Mouse (Mus musculus) intestine, postnatal 0 days (tissue): ENCODE data around the gene Dynlt1f. TPM values are rescaled to one million over a fixed set of nuclear protein-coding genes. Genes with fewer than 3 reads are reported as not detected.
"Not testable (repeated sequence)": the region's sequence is repeated elsewhere in the genome, so short reads cannot be mapped to it uniquely, and the experiment has no call there.

Experiments used
- ATAC-seq: fragments of 200-750 bp; cut with Nextera tagmentation; 2 replicates; pipeline ENCODE4 v1.8.0; 2017; ENCODE audit warnings: mild to moderate bottlenecking, moderate TSS enrichment, moderate library complexity
- H3K27ac ChIP-seq: fragments of 300-500 bp; sonication (generic); 2 replicates; pipeline ENCODE4 v1.5.1; 2014; ENCODE audit warnings: mild to moderate bottlenecking, low read depth, low read length, moderate library complexity
- H3K27me3 ChIP-seq: fragments of 300-500 bp; sonication (generic); replicated peaks from 2 replicates; pipeline ENCODE4 v1.6.1; 2014; ENCODE audit warnings: low read length, mixed read lengths; ENCODE audit not compliant: control insufficient read depth, insufficient read depth
- H3K36me3 ChIP-seq: fragments of 300-500 bp; sonication (generic); 2 replicates; pipeline ENCODE4 v1.6.1; 2014; ENCODE audit warnings: mild to moderate bottlenecking, moderate library complexity; ENCODE audit not compliant: control insufficient read depth, insufficient read depth
- H3K4me1 ChIP-seq: fragments of 300-500 bp; sonication (generic); replicated peaks from 2 replicates; pipeline ENCODE4 v1.6.1; 2014; ENCODE audit warnings: antibody characterized with exemption, low read length, mixed read lengths; ENCODE audit not compliant: control insufficient read depth, insufficient read depth
- H3K4me2 ChIP-seq: fragments of 300-500 bp; sonication (generic); replicated peaks from 2 replicates; pipeline ENCODE4 v1.6.1; 2014; ENCODE audit warnings: low read depth, mild to moderate bottlenecking, moderate library complexity
- H3K4me3 ChIP-seq: fragments of 300-500 bp; sonication (generic); 2 replicates; pipeline ENCODE4 v1.5.1; 2014; ENCODE audit warnings: low read depth, low read length
- H3K9ac ChIP-seq: fragments of 300-500 bp; sonication (generic); 2 replicates; pipeline ENCODE4 v1.6.1; 2014; ENCODE audit warnings: mild to moderate bottlenecking, low read depth, low read length
- H3K9me3 ChIP-seq: fragments of 300-500 bp; sonication (generic); 2 replicates; pipeline ENCODE4 v1.6.1; 2016; ENCODE audit warnings: mixed run types; ENCODE audit not compliant: control insufficient read depth
- CTCF ChIP-seq: sonication (generic); IDR thresholded peaks from 2 replicates; pipeline ENCODE4 v1.5.1; 2016; ENCODE audit warnings: low read depth, mild to moderate bottlenecking, control low read depth, antibody characterized with exemption, moderate library complexity
- WGBS: fragments of 180-500 bp; shearing (Covaris S2); extraction: QIAGEN DNeasy Blood & Tissue Kit; methylation state at CpG from one replicate; pipeline ENCODE4 v1.1.7; 2014; 5-methylcytosine and 5-hydroxymethylcytosine counted together
- polyA plus RNA-seq: library from polyadenylated mRNA; unstranded; fragments of >200 nt; fragmentation: Nextera tagmentation; extraction: Ambion mirVana; gene quantifications from 2 replicates; pipeline ENCODE4 v1.2.1, GENCODE M21; 2015

Dynlt1f gene
- polyA plus RNA-seq, 1 experiment from 2014 or later: 234 TPM

DNA sequence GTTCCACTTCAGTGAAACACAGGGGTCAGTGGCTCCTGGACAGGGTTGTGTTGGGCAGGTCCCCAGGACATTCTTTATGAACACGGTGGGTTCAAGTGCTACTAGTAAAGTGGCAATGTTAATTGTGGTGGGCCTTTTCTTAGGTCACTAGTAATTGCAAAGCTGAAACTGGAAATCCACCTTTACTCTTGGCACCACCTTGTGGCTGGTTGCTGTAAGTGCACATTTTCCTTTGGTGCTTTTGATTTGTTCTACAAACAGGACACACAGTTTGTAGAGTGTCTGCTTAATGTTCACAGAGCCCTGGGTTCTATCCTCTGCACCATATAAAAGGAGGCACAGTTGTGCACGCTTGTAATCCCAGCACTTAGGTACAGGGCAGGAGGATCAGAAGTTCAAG, 35.9 kb upstream of the Dynlt1f start:
- peak; percentile 84 for TF ChIP-seq CTCF
- not testable (repeated sequence) for H3K27me3 ChIP-seq, H3K4me2 ChIP-seq, H3K4me3 ChIP-seq, H3K9me3 ChIP-seq, H3K4me1 ChIP-seq, H3K36me3 ChIP-seq, H3K9ac ChIP-seq, ATAC-seq, H3K27ac ChIP-seq
- 5% methylated on average over 2 of the region's 2 CpGs for WGBS

DNA sequence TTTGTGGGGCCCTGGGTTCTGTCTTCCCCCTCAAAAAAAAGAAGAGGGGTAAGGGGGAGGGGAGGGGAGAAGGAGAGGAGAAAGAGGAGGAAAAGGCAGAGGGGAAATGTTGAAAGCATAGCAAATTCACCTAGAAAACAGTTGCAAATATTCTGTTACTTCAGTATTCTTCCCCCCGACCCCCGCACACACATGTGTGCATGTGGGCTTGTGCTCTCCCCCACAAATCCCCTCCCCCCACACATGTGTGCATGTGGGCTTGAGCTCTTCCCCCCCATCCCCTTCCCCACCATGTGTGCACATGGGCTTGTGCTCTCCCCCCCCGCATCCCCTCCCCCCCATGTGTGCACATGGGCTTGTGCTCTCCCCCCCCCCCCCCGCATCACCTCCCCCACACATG, 33.6 kb upstream of the Dynlt1f start:
- H3K4me1 ChIP-seq, H3K9me3 ChIP-seq, H3K9ac ChIP-seq, H3K4me3 ChIP-seq, H3K4me2 ChIP-seq, H3K27me3 ChIP-seq, ATAC-seq, H3K36me3 ChIP-seq, H3K27ac ChIP-seq: not testable (repeated sequence)
- 82% methylated on average over 3 of the region's 4 CpGs for WGBS

DNA sequence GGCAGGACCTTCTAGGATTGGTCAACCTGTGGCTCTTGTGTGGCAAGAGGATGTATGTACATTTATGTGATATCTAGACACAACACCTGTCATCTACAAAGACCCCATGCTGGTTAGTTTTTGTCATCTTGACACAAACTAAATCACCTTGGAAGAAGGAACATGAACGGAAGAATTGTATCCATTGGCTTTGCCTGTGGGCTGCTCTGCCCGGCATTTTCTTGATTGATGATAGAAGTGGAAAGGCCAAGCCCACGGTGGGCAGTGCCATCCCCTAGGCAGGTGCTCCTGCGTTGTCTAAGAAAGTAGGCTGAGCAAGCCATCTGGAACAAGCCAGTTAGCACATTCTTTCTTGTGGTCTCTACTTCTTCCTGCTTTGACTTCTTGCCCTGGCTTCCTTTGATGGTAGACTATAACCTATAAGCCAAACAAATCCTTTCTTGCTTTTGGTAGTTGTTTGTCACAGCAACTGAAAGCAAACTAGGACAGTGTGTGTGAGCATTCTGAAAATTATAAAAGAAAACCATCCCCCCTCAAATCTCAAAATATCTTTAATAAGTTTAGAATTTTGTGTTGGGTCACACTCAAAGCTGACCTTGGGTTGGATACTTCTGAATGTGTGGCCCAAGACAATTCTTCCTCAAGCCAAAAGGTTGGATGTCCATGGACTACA, 30.7 kb upstream of the Dynlt1f start:
- not testable (repeated sequence) for H3K27me3 ChIP-seq, ATAC-seq, H3K4me3 ChIP-seq, H3K27ac ChIP-seq, H3K9me3 ChIP-seq, H3K4me2 ChIP-seq, H3K4me1 ChIP-seq, H3K36me3 ChIP-seq, H3K9ac ChIP-seq
- WGBS: 89% methylated on average over 2 of the region's 4 CpGs

DNA sequence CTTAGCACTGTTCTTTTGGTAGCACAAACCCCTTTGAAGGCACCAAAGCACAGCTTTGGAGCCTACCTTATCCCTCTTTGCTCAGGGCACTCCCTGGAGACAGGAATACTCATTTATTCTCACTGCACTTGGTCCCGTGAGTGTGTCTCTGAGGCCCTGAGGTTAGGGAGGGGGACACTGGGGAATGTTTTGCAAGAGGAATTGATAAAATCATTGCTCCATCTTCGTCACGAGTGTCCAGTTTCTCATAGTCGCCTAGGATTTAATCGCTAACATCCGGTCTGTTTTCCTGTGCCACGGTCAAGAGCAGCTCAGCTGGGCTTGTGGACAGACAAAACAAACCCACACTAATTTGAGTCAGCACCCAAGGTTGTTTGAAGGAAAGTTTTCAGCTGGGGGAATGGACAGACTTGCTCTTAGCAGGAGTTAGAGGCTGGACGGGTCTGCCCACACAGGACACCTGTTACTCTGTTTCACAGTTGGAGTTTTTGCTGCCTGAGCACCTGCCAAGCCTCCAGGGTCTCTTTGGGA, 29.7 kb upstream of the Dynlt1f start:
- not testable (repeated sequence) for H3K36me3 ChIP-seq, H3K4me1 ChIP-seq, H3K4me3 ChIP-seq, H3K27ac ChIP-seq, H3K27me3 ChIP-seq, H3K4me2 ChIP-seq, H3K9ac ChIP-seq, H3K9me3 ChIP-seq
- 60% methylated on average over 4 of the region's 8 CpGs for WGBS
- ATAC-seq: peak; percentile 33; the same call in 1 of the 2 replicates

DNA sequence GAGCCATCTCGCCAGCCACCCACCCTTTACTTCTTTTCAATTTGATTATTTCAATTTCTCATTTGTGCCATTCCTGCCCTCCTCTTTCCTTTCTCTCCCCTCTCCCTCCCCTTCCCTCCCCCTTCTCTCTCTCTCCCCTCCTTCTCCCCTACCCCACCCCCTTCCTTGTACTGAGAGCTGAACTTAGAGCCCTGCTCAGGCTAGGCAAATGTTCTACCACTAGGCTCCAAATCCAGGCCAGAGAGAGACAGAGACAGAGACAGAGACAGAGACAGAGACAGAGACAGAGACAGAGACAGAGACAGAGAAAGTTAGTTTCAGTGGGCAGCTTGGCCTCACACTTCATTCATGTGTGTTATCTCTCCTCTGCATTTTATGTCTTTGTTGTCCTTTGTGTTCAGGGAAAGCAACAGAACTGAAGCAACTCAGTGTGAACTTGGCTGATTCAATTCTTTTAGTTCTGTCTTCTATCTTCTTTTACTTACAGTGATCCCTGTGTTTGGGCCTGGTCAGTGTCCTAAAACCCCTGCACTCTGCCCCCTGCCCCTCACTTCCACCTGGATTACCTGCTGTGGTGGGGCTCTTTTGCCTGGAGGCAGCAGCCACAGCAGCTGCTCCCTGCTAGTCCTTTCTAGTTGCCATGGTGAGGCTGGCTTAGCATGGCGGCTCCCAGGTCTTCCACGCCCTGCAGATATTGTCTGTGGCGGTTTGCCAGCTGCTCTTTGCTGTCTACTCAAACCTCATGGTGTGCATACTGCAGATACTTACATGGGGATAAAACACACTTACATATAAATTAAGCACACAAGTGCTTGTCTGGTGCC, 29.0 kb upstream of the Dynlt1f start:
- not testable (repeated sequence) for H3K9me3 ChIP-seq, H3K36me3 ChIP-seq, H3K4me3 ChIP-seq, H3K4me2 ChIP-seq, H3K27ac ChIP-seq, H3K9ac ChIP-seq, H3K4me1 ChIP-seq, H3K27me3 ChIP-seq
- peak; percentile 71 for ATAC-seq
- no CpG with 5 or more reads among the region's 4 CpGs for WGBS

DNA sequence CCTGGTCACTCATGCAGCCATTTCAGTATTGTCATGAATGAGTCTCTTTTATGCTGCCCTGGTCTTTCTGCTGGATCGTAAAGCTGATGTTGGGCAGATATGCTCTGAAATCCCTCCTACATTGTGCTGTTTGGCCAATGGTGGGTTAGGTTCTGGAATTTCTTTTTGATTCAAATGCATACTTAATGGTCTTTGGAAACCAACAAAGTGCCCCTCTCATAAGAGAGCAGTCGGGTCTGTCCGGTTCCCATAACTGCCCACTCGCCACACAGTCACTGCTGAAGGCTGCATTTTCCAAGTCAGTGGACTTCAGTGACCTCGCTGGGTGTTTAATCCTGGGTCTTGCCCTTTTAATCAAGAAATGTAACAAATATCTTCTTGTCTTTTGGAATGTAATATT, 28.0 kb upstream of the Dynlt1f start:
- H3K4me2 ChIP-seq, H3K4me1 ChIP-seq, H3K27me3 ChIP-seq, H3K27ac ChIP-seq, ATAC-seq, H3K36me3 ChIP-seq, H3K9me3 ChIP-seq, H3K4me3 ChIP-seq, H3K9ac ChIP-seq: not testable (repeated sequence)
- no CpG with 5 or more reads among the region's 5 CpGs for WGBS

DNA sequence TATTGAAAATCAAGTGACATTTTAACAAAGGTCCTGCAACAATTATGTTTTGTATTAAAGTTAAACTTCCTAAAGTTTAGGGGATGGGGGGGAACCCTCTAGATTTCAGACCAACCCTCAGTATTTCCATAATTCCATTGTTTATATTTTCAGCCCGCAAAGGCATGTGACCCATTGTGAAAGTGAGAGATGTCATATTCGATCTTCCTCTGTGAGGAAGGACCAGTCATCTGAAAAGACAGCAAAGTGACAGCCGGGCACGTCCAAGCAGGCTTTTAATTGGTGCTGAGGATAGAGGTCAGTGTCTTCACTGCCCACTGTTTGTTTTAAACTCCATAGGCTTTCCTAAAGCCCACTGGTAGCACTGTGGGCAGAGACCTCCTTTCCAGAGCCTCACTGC, 26.0 kb upstream of the Dynlt1f start:
- H3K4me2 ChIP-seq, H3K9ac ChIP-seq, H3K4me1 ChIP-seq, H3K27ac ChIP-seq, H3K27me3 ChIP-seq, H3K36me3 ChIP-seq, ATAC-seq, H3K9me3 ChIP-seq, H3K4me3 ChIP-seq: not testable (repeated sequence)
- WGBS: 69% methylated on average over 4 of the region's 4 CpGs

DNA sequence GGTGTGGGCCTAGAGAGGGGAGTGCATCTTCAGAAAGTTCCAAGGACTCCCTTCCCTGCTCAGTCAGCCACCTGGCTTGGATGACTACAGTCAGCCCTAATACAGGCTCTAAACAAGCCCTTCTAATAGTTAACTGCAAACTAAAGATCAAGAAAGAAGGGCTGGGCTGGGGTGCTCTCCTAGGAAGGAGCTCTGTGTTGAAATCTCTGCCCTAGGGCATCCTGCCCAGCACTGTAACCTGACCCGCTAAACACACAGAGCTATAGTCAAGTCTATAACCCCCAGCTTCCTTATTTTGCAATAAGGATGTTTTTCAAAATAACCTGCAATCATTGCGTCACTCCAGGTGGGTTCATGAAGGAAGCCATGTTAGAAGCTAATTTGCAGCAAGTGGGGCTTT, 22.4 kb upstream of the Dynlt1f start:
- H3K9me3 ChIP-seq, H3K4me3 ChIP-seq, H3K9ac ChIP-seq, H3K4me1 ChIP-seq, H3K4me2 ChIP-seq, H3K27ac ChIP-seq, H3K27me3 ChIP-seq, H3K36me3 ChIP-seq: not testable (repeated sequence)
- no CpG with 5 or more reads among the region's 2 CpGs for WGBS
- ATAC-seq: peak; percentile 83

DNA sequence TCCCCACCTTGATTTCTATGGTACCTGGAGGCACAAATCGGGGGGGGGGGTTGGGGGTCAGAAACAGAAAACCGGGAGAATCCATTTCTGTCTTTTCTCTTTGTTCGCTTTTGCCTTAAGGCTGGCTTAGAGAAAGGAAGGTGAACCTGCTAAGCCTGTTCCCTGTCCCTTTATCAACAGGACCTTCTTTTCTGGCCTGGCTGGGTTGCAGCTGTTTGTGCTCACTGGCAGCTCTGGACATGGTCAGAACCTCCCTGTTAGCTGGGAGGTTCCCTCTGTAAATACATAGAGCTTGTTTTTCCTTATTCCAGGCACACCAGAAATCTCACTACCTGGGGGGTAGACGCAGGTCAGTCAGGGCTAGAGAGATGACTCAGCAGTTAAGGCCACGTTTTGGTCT, 18.6 kb upstream of the Dynlt1f start:
- not testable (repeated sequence) for H3K4me3 ChIP-seq, H3K36me3 ChIP-seq, H3K4me2 ChIP-seq, H3K27ac ChIP-seq, H3K27me3 ChIP-seq, H3K4me1 ChIP-seq, ATAC-seq, H3K9me3 ChIP-seq, H3K9ac ChIP-seq
- 38% methylated on average over 5 of the region's 5 CpGs for WGBS
